Mouse (Mus musculus) retina, postnatal 7 days (tissue): ENCODE measurements around the gene Gm17677.

ENCODE experiments used
- DNase-seq: peaks from one replicate; pipeline ENCODE4 v3.0.0-alpha.2; 2012; ENCODE audit warnings: low read depth, low spot score

Gm17677 gene

DNA sequence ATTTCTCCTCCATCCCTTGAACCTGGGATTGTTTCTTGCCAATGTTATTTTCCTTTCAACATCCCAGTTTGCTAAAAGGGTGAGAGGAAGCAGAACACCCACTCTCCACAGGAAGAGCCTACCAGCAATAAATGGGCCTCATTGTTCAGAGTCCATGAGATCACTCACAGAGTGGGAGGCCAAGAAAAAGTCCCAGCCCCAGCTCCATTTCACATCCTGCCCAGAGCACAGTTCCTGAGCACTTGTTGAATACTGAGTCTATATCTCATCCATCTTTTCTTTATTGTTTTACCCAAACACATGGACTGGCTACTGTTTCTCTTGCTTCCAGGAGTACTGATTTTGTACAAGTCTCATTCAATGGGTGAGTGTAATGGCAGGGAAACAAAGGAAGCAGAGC, at the start of gene Gm17677:
Gene Gm17677 (plus strand): TSS at position 301 of the 400 bp plus-strand sequence.
- DNase-seq, result no peak

DNA sequence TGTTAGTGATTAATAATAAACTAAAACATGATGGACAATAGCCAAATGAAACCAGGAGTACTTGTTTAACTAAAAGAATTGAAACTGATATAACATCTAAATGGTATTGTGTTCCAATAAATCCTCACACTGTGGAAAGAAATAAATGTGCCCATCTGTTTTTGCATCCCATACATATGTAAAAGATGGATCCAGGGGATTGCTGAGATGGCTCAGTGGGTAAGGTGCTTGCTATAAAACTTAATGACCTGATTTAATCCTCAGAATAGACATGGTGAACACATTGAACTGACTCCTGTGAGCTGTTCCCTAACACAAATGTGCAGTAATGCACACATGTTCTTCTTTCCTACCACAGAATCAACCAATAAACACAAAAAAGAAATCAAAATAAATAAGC, 48.9 kb upstream of the Gm17677 start:
- DNase-seq, result no peak

DNA sequence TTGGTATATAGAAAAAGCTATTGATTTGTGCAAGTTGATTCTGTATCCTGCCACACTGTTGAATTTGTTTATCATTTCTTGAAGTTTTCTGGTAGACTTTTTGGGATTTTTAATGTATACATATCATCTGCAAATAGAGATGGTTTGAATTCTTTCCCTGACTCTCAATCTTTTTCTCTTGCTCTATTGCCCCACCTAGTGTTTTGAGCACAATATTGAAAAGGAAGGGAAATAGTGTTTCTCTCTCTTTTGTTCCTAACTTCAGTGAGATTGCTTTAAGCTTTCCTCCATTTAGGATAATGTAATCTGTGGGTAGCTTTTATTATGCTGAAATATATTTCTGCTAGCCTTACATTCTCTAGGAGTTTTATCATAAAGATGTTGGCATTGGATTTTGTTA, 33.6 kb upstream of the Gm17677 start:
- no peak for DNase-seq

DNA sequence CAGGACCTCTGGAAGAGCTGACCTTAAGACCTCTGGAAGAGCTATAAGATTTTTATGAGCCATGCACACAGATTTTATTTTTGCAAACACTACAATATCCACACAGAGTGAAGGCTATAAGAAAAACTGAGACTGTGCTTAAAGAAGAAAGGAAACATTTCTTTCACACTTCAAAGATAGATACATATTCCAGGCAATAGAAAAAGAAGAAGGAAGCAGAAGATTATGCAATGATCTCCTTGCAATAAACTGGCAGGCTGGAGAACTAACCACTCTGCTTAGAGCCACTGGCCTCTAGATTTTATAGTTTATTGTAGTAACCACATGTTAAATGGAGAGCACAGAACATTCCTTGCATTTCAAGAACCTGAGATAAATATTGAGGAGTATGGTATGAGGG, 16.0 kb downstream of the Gm17677 start:
- DNase-seq, result no peak

DNA sequence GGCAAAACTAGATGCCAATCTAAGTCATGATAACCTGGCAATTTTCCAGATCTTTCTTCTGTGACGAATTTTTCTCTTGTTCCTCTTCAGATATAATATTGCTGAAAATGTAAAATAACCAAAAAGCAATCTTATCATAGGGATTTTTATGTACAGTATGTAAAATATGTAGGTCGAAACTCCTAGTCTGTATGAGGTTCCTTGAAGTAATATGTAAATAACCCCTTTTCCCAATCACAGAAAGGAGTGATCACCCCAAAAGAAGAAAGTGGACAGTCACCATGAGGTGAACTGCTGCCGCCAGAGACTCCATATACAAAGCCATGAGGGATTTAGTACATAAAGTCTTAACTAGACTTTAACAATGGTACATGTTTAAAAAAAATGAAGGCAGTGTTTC, 37.2 kb downstream of the Gm17677 start, which contains the start of gene Gm17727:
Gene Gm17727 (minus strand): TSS at position 101 of the 400 bp plus-strand sequence.
- no peak for DNase-seq

DNA sequence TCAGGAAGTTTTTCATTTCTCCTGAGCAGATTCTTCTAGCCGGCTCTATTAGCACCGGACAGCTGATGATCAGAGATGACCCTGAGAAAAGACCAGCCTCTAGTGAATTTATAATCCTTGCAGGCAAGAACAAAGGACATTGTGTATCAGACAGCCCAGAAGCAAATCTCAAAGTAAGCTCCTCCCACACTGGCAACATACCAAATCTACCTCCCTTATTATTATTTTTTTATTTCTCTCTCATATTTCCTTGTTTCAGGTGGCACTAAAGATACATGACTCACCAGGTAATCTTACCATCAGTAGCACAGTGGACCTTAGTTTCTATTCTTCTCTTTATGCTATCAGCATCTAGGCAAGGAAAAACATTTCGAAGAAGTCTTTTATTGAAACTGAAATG, 49.2 kb downstream of the Gm17677 start, which contains the start of the genes Gm27235 and D730048I06Rik:
Gene Gm27235 (minus strand): TSS at position 101 of the 400 bp plus-strand sequence.
Gene D730048I06Rik (minus strand): TSS at position 112 of the 400 bp plus-strand sequence.
- DNase-seq, result no peak
